Mouse (Mus musculus) myocyte (in vitro differentiated cells): ENCODE measurements around the gene Acot3. TPM values are rescaled to one million over a fixed set of nuclear protein-coding genes. Genes with fewer than 3 reads are reported as not detected.
"Not testable (repeated sequence)": the region's sequence is repeated elsewhere in the genome, so short reads cannot be mapped to it uniquely, and the experiment has no call there.

Source experiments
- H3K27me3 ChIP-seq: one replicate; pipeline ENCODE4 v1.6.1; 2011; ENCODE audit not compliant: control insufficient read depth, insufficient read depth, insufficient read length
- H3K36me3 ChIP-seq: one replicate; pipeline ENCODE4 v1.6.1; 2011; ENCODE audit not compliant: control insufficient read depth, insufficient read depth
- H3K4me2 ChIP-seq: one replicate; pipeline ENCODE4 v1.6.1; 2011; ENCODE audit warnings: low read depth, control low read depth
- H3K4me3 ChIP-seq: one replicate; pipeline ENCODE4 v1.5.1; 2011; ENCODE audit warnings: mild to moderate bottlenecking, control low read depth, moderate library complexity
- H3K79me2 ChIP-seq: one replicate; pipeline ENCODE4 v1.6.1; 2011; ENCODE audit not compliant: control insufficient read depth, insufficient read depth
- H3ac ChIP-seq: one replicate; pipeline ENCODE4 v1.6.1; 2011; ENCODE audit not compliant: control insufficient read depth, insufficient read length
- CEBPB ChIP-seq: IDR thresholded peaks from 2 replicates; pipeline ENCODE4 v1.6.1; 2011; ENCODE audit warnings: mild to moderate bottlenecking, moderate library complexity; ENCODE audit not compliant: poor library complexity, insufficient read depth, severe bottlenecking
- E2F4 ChIP-seq: IDR thresholded peaks from one replicate; pipeline ENCODE4 v1.6.1; 2011; ENCODE audit warnings: mild to moderate bottlenecking, control low read depth, moderate library complexity; ENCODE audit not compliant: insufficient read depth
- MAX ChIP-seq: IDR thresholded peaks from one replicate; pipeline ENCODE4 v1.6.1; 2011; ENCODE audit warnings: low read depth, mild to moderate bottlenecking, control low read depth
- MYOD1 ChIP-seq, 3 experiments: IDR thresholded peaks; one replicate each; pipeline ENCODE4 v1.6.1; 2011; ENCODE audit warnings: control low read depth in 2 of 3, low read depth in 2 of 3, mild to moderate bottlenecking in 2 of 3, moderate library complexity in 1 of 3; ENCODE audit not compliant: insufficient read length in 2 of 3, control insufficient read depth in 1 of 3
- MYOG ChIP-seq, 3 experiments: IDR thresholded peaks; one replicate each; pipeline ENCODE4 v1.6.1; 2011; ENCODE audit warnings: control low read depth in 2 of 3, low read depth in 2 of 3, mild to moderate bottlenecking in 2 of 3; ENCODE audit not compliant: insufficient read length in 2 of 3, control insufficient read depth in 1 of 3, insufficient read depth in 1 of 3
- POLR2A ChIP-seq: IDR thresholded peaks from one replicate; pipeline ENCODE4 v1.6.1; 2011; ENCODE audit warnings: low read depth, mild to moderate bottlenecking, control low read depth, moderate library complexity; ENCODE audit not compliant: insufficient read length
- POLR2AphosphoS2 ChIP-seq: IDR thresholded peaks from one replicate; pipeline ENCODE4 v1.6.1; 2011; ENCODE audit warnings: low read depth, control low read depth; ENCODE audit not compliant: insufficient read length
- REST ChIP-seq: IDR thresholded peaks from one replicate; pipeline ENCODE4 v1.6.1; 2011; ENCODE audit warnings: mild to moderate bottlenecking, control low read depth, moderate library complexity; ENCODE audit not compliant: insufficient read depth, insufficient read length
- SRF ChIP-seq: IDR thresholded peaks from one replicate; pipeline ENCODE4 v1.6.1; 2011; ENCODE audit warnings: low read depth; ENCODE audit not compliant: control insufficient read depth, insufficient read length
- TCF12 ChIP-seq: IDR thresholded peaks from one replicate; pipeline ENCODE4 v1.6.1; 2011; ENCODE audit warnings: mild to moderate bottlenecking, control low read depth; ENCODE audit not compliant: poor library complexity, insufficient read depth, severe bottlenecking
- TCF3 ChIP-seq: IDR thresholded peaks from one replicate; pipeline ENCODE4 v1.6.1; 2011; ENCODE audit warnings: low read depth, control low read depth; ENCODE audit not compliant: insufficient read length
- USF1 ChIP-seq: IDR thresholded peaks from one replicate; pipeline ENCODE4 v1.6.1; 2011; ENCODE audit warnings: low read depth, mild to moderate bottlenecking, control low read depth, moderate library complexity
- polyA plus RNA-seq: library from polyadenylated mRNA; unstranded; fragments of >200 nt; fragmentation: generic; extraction: Trizol; gene quantifications from one replicate; pipeline ENCODE4 v1.2.1, GENCODE M21; 2012; ENCODE audit warnings: missing spikeins

Gene Acot3
- polyA plus RNA-seq, 1 experiment, result not detected

DNA sequence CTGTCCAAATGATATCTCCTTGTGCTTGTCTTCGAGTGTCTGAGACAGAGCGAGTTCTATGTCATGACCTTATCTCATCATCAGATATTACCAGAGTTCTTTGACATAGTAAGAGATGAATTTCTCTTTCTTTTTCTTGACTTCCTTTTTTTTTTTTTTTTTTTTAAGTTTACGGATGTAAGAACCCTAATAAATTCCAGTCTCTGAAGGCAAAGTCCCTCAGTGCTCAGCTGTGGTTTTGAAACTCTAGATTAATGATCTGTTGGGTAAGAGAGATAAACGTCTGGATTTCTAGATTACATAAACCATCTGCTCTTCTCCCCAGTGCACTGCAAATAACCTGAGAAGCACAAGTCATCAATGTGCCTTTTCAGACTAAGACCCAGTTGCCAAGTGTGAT lies 17.8 kb upstream of the Acot3 start:
- no peak overlapping the region for H3K4me3 ChIP-seq
- H3K4me2 ChIP-seq, result no peak overlapping the region
- no peaks in the 10 kb centered on the region for H3K79me2 ChIP-seq
- peaks cover 5% of the 10 kb centered on the region for H3K27me3 ChIP-seq
- no peak overlapping the region for H3ac ChIP-seq
- TF ChIP-seq TCF3 (no peak), TCF12 (no peak), POLR2A (no peak), SRF (no peak), CEBPB (no peak), E2F4 (no peak), REST (no peak)
- no peaks in the 10 kb centered on the region for H3K36me3 ChIP-seq

DNA sequence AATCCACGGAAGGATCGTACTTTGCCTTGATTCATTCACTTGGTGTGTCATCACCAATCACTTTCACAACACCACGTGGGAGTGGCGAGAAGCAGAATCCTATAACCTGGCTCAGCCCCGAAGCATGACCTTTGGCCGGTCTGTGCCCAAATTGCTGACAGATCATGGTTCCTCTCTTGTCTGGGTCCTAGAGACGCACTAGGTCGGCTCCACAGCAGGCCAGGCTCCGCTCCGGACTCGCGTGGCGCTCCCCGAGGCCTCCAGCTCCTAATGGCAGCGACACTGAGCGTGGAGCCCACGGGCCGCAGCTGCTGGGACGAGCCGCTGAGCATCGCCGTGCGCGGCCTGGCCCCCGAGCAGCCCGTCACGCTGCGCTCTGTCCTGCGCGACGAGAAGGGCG lies 13.7 kb upstream of the Acot3 start, which contains the start of gene Acot4:
Gene Acot4, plus strand, starts transcription at position 139 of the 400 bp plus-strand sequence.
- not testable (repeated sequence) for H3ac ChIP-seq, H3K79me2 ChIP-seq, H3K27me3 ChIP-seq, H3K4me3 ChIP-seq, H3K4me2 ChIP-seq, H3K36me3 ChIP-seq

DNA sequence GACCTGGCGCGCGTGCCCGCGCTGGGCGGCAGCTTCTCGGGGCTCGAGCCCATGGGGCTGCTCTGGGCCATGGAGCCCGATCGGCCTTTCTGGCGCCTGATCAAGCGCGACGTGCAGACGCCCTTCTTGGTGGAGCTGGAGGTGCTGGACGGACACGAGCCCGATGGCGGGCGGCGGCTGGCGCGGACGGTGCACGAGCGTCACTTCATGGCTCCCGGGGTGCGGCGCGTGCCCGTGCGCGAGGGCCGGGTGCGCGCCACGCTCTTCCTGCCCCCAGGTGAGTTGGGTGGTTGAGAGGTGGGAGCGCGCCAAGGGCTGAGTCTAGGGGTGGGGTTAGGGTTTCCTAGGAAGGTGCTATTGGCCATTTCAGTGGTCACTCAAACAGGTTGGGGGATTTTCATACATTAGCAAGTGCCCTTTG lies 13.2 kb upstream of the Acot3 start, which contains the start of gene Gm49366:
Gene Gm49366, plus strand, starts transcription at position 245 of the 421 bp plus-strand sequence.
- not testable (repeated sequence) for H3K79me2 ChIP-seq, H3K4me3 ChIP-seq, H3ac ChIP-seq, H3K36me3 ChIP-seq, H3K27me3 ChIP-seq, H3K4me2 ChIP-seq

DNA sequence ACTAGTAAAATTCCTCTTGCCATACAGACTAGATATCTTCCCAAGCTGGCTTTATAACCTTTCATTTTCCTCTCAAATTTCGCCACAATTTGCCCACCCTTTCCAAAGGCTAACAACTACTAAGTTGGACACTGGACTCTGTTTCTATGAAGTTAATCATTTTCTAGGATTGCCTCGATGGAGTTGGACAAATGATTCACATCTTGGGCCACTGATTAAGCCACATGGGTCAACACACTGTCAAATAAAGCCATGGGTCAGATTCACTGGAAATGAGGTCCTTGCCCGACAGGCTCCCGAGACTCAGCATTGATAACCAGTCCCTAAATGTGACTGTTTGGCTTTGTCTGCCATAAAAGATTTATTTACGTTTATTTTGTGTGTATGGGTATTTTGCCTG lies 9.7 kb upstream of the Acot3 start:
- Histone ChIP-seq H3K79me2 (no peaks in the 10 kb centered on the region), H3K4me3 (no peak overlapping the region), H3ac (no peak overlapping the region), H3K4me2 (no peak overlapping the region), H3K27me3 (peaks cover 5% of the 10 kb centered on the region), H3K36me3 (no peaks in the 10 kb centered on the region)
- no peak for TF ChIP-seq MYOD1 (IDR thresholded peaks at IDR 0.05; ENCODE audit: control insufficient read depth in 1 of 3, insufficient read length in 2 of 3, low read depth in 2 of 3)
- no peak for TF ChIP-seq SRF
- no peak for TF ChIP-seq POLR2A
- TF ChIP-seq TCF12, result no peak
- TF ChIP-seq E2F4, result no peak
- no peak for TF ChIP-seq MAX
- TF ChIP-seq TCF3, result no peak
- no peak for TF ChIP-seq REST
- no peak for TF ChIP-seq CEBPB
- no peak for TF ChIP-seq USF1
- no peak for TF ChIP-seq POLR2AphosphoS2
- TF ChIP-seq MYOG (IDR thresholded peaks at IDR 0.05; ENCODE audit: control insufficient read depth in 1 of 3, insufficient read depth in 1 of 3, insufficient read length in 2 of 3, low read depth in 2 of 3), result no peak

DNA sequence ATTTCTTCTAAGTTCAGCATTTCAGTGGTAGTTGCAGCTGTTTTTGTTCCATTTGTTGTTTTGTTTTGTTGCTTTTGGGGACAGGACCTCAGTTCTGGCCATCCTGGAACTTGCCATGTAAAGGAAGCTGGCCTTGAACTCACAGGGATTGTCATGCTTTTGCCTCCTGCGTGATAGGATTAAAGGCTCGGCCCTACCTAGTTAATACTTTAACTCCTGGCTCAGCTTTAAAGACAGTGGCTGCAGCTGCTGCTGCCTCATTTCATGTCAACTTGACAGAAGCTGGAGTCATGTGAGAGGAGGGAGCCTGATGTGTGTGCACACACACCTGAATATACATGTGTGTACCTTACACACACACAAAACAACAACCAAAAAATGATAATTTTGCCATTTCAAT lies 7.9 kb upstream of the Acot3 start:
- H3K4me2 ChIP-seq, result no peak overlapping the region
- TF ChIP-seq MAX (no peak), TCF3 (no peak), CEBPB (no peak), TCF12 (no peak), E2F4 (no peak), POLR2AphosphoS2 (no peak), SRF (no peak), POLR2A (no peak), REST (no peak), USF1 (no peak), MYOD1 (IDR thresholded peaks at IDR 0.05; ENCODE audit: control insufficient read depth in 1 of 3, insufficient read length in 2 of 3, low read depth in 2 of 3) (no peak), MYOG (IDR thresholded peaks at IDR 0.05; ENCODE audit: control insufficient read depth in 1 of 3, insufficient read depth in 1 of 3, insufficient read length in 2 of 3, low read depth in 2 of 3) (no peak)
- no peaks in the 10 kb centered on the region for H3K79me2 ChIP-seq

DNA sequence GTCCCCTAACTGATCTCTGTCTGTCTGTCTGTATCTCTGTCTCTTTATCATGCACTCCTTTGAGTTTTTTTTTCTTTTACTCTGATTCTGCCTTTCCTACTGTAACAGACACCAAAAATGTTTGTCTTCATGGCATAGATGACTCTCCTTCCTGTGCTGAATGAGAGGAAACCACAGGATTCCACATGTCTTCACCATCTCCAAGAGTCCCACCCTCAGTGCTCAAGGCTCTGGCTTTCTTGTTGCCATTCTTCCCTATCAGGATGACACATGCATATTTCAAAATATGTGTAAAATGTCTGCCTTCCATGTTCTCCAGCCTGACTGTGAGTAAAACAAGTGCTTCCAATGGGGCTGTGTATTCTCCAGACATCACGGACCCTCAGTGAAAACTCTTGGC lies 5.0 kb upstream of the Acot3 start:
- Histone ChIP-seq H3ac (no peak overlapping the region), H3K27me3 (no peaks in the 10 kb centered on the region), H3K4me2 (no peak overlapping the region), H3K4me3 (no peak overlapping the region), H3K36me3 (no peaks in the 10 kb centered on the region), H3K79me2 (no peaks in the 10 kb centered on the region)
- TF ChIP-seq CEBPB (no peak), TCF3 (no peak), MYOD1 (IDR thresholded peaks at IDR 0.05; ENCODE audit: control insufficient read depth in 1 of 3, insufficient read length in 2 of 3, low read depth in 2 of 3) (no peak), REST (no peak), SRF (no peak), USF1 (no peak), MAX (no peak), POLR2A (no peak), TCF12 (no peak), MYOG (IDR thresholded peaks at IDR 0.05; ENCODE audit: control insufficient read depth in 1 of 3, insufficient read depth in 1 of 3, insufficient read length in 2 of 3, low read depth in 2 of 3) (no peak), POLR2AphosphoS2 (no peak), E2F4 (no peak)

More for the DNA sequence above, 7.9 kb upstream of the Acot3 start:
- Histone ChIP-seq H3K4me3 (no peak overlapping the region), H3K27me3 (no peaks in the 10 kb centered on the region), H3K36me3 (no peaks in the 10 kb centered on the region), H3ac (no peak overlapping the region)

DNA sequence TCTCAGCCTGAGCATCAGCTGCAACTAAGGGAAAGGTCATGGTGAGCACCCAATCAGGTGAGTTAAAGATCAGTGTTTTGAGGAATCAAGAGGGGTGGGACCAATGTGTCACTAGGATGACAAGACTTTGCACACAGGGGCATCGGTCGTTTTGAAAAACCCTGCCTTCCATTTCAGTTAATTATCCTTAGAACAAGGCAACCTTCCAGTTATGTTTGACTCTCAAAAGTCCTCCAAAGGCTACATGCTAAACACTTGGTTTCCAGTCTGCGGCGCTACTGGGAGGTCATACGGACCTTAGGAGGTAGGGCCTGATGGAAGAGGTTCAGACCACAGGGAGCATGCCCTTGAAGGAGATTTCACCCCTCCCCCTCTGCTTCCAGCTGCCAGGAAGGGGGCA lies 1.2 kb upstream of the Acot3 start:
- not testable (repeated sequence) for H3K27me3 ChIP-seq, H3K4me2 ChIP-seq, H3K36me3 ChIP-seq, H3ac ChIP-seq, H3K4me3 ChIP-seq, H3K79me2 ChIP-seq
